Mouse (Mus musculus): Measurements from ENCODE around the gene Nufip1. TPM values are rescaled to one million over a fixed set of nuclear protein-coding genes. Genes with fewer than 3 reads are reported as not detected.

Nufip1 gene
- polyA plus RNA-seq, 1 experiment: 4.8 TPM

DNA sequence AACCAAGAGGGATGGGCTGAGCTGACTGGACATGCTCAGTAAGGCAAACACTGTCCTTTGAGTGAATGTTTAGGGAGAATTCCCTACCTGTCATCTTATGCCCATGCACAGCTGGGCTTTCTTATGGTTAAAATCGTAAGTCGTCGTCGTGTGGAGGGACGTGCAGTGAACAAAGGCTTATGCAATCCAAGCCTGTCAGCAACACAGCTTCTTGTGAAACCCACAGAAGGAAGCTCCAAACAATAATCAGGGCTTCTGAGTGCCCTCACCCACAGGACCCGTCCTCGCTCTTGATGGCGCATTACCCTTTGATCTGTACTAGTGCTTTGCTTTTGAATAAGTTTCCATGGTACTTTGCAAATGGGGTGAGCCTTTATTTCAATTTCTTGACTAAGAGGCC, 60.6 kb downstream of the Nufip1 start:
- TF ChIP-seq FLI1 (IDR thresholded peaks at IDR 0.05; ENCODE audit: low read length) (no peak), GATA1 (IDR thresholded peaks at IDR 0.05; ENCODE audit: borderline replicate concordance, low read length) (no peak)
- no peaks in the 10 kb centered on the region for H3K9me3 ChIP-seq
- H3K4me1 ChIP-seq: no peaks in the 10 kb centered on the region
- no peaks in the 10 kb centered on the region for H3K36me3 ChIP-seq (replicated peaks; ENCODE audit: low read length)
- no peak overlapping the region for H3K4me3 ChIP-seq (replicated peaks)
- peaks cover 7% of the 10 kb centered on the region for H3K27me3 ChIP-seq (replicated peaks)

DNA sequence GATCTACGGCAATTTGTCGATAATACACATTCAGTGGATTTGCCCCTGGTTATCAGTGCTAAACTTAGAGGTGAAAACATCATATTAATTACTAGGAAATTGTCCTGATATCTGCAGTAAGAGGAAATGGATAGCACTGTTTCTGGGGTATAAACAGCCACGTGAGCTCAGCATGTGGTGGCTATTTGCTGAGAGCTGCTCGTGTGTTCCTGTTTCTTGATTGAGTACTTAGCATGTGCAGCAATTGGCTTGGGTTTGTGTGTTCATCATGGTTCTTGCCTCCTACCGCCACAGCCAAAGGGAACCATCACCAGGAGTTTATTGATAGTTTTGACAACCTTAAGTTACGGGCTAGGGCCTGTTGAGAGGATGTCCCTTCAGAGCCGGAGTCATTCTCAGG, 63.6 kb downstream of the Nufip1 start:
- TF ChIP-seq GATA1 (IDR thresholded peaks at IDR 0.05; ENCODE audit: borderline replicate concordance, low read length) (no peak), FLI1 (IDR thresholded peaks at IDR 0.05; ENCODE audit: low read length) (no peak)
- Histone ChIP-seq H3K9me3 (no peaks in the 10 kb centered on the region), H3K4me1 (no peaks in the 10 kb centered on the region), H3K4me3 (replicated peaks) (no peak overlapping the region), H3K36me3 (replicated peaks; ENCODE audit: low read length) (no peaks in the 10 kb centered on the region), H3K27me3 (replicated peaks) (peaks cover 10% of the 10 kb centered on the region)

DNA sequence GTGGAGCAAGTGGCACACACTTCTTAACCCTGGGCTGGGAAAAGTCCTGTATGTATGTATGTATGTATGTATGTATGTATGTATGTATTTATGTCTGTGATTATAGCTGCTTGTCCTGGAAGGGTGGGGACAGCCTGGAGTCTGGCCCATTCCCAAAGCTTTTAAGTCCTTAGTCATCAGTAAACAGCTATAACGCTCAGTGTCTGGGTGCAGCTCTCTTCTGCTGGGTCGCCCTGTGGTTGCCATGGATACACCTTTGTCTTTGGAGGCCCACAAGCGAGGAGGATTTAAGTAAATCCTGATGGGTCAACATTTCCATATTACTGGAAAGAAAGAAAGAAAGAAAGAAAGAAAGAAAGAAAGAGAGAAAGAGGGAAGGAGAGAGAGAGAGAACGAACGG, 65.1 kb downstream of the Nufip1 start:
- H3K9me3 ChIP-seq: no peaks in the 10 kb centered on the region
- no peak overlapping the region for H3K4me3 ChIP-seq (replicated peaks)
- TF ChIP-seq FLI1 (IDR thresholded peaks at IDR 0.05; ENCODE audit: low read length): no peak
- no peak for TF ChIP-seq GATA1 (IDR thresholded peaks at IDR 0.05; ENCODE audit: borderline replicate concordance, low read length)
- H3K4me1 ChIP-seq: no peaks in the 10 kb centered on the region
- H3K36me3 ChIP-seq (replicated peaks; ENCODE audit: low read length): no peaks in the 10 kb centered on the region
- peaks cover 8% of the 10 kb centered on the region for H3K27me3 ChIP-seq (replicated peaks)

DNA sequence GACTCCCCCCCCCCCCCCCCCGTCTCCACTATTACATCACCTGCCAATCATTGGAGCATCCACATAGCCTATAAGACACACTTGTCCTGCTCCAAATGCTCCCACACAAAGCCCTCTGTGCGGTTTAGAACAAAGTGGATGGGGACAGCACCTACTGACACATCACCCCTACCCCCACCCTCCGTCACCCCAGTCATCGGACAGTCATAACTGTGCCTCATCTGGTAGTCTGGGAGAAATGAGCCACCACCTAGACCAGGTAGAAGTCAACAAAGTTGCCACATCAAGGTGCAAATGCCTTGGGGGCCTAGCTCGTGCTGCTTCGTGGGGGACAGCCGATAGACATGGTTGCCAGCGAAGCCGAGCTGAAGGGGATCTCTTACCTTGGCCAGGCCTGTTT, 66.5 kb downstream of the Nufip1 start:
- Histone ChIP-seq H3K27me3 (replicated peaks) (peaks cover 7% of the 10 kb centered on the region), H3K4me1 (no peaks in the 10 kb centered on the region), H3K36me3 (replicated peaks; ENCODE audit: low read length) (no peaks in the 10 kb centered on the region), H3K9me3 (no peaks in the 10 kb centered on the region), H3K4me3 (replicated peaks) (no peak overlapping the region)
- TF ChIP-seq GATA1 (IDR thresholded peaks at IDR 0.05; ENCODE audit: borderline replicate concordance, low read length) (no peak), FLI1 (IDR thresholded peaks at IDR 0.05; ENCODE audit: low read length) (no peak)

DNA sequence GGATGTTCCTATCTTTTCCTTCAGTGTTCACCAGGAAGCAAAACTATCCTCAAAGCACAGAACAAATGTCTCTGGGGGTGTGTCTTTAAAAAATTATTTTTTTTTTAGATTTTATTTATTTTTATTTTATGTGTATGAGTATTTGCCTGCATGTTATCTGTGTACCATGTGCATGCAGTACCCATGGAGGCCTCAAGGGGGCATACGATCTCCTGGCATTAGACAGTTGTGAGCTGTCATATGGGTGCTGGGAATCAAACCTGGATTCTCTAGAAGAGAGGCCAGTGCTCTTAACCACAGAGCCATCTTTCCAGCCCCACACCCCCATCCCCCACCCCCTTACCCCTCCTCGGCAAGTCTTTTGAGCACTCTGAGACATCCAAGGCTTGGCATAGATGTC, 67.8 kb downstream of the Nufip1 start:
- Histone ChIP-seq H3K27me3 (replicated peaks) (peaks cover 7% of the 10 kb centered on the region), H3K4me1 (no peaks in the 10 kb centered on the region), H3K4me3 (replicated peaks) (no peak overlapping the region), H3K9me3 (no peaks in the 10 kb centered on the region), H3K36me3 (replicated peaks; ENCODE audit: low read length) (no peaks in the 10 kb centered on the region)
- no peak for TF ChIP-seq GATA1 (IDR thresholded peaks at IDR 0.05; ENCODE audit: borderline replicate concordance, low read length)
- no peak for TF ChIP-seq FLI1 (IDR thresholded peaks at IDR 0.05; ENCODE audit: low read length)

DNA sequence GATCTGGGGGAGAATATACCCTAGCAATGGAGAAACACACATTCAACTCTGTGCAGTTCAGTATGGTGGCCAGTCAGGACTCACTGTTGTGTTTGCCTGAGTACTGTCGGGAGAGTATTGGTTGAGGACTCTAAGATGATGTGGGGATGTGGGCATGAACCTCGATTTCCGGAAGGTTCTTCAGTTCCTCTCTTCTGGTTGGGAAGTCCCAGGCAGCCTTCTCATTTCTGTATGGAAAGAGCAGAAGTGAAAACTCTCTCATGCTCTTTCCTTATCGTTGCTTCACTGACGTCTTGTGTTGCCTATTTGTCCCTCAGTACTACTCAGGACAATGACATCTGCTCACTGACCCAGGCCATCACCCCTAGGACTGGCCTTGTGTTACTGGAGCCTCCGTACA, 68.7 kb downstream of the Nufip1 start:
- Histone ChIP-seq H3K36me3 (replicated peaks; ENCODE audit: low read length) (no peaks in the 10 kb centered on the region), H3K4me1 (no peaks in the 10 kb centered on the region), H3K9me3 (no peaks in the 10 kb centered on the region), H3K27me3 (replicated peaks) (peaks cover 4% of the 10 kb centered on the region), H3K4me3 (replicated peaks) (no peak overlapping the region)
- TF ChIP-seq FLI1 (IDR thresholded peaks at IDR 0.05; ENCODE audit: low read length) (no peak), GATA1 (IDR thresholded peaks at IDR 0.05; ENCODE audit: borderline replicate concordance, low read length) (no peak)

DNA sequence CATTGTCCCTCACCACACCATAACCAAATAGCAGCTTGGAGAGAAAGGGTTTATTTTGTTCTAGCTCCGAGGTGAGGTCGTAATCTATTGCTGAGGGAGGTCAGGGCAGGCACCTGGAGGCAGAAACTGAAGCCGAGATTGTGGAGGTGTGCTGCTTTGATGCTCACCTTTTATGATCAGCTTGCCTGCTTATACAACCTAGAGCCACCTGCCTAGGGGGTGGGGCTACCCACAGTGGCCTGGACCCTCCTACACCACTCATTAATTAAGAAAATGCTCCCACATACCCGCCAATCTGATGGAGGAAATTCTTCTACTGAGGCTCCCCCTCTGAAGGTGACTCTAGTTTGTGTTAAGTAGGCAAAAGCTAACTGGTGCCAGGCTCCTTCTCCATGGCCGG, 74.7 kb downstream of the Nufip1 start:
- peaks cover 5% of the 10 kb centered on the region for H3K27me3 ChIP-seq (replicated peaks)
- TF ChIP-seq FLI1 (IDR thresholded peaks at IDR 0.05; ENCODE audit: low read length) (no peak), GATA1 (IDR thresholded peaks at IDR 0.05; ENCODE audit: borderline replicate concordance, low read length) (no peak)
- H3K4me3 ChIP-seq (replicated peaks): no peak overlapping the region
- no peaks in the 10 kb centered on the region for H3K36me3 ChIP-seq (replicated peaks; ENCODE audit: low read length)
- no peaks in the 10 kb centered on the region for H3K4me1 ChIP-seq
- H3K9me3 ChIP-seq: no peaks in the 10 kb centered on the region

DNA sequence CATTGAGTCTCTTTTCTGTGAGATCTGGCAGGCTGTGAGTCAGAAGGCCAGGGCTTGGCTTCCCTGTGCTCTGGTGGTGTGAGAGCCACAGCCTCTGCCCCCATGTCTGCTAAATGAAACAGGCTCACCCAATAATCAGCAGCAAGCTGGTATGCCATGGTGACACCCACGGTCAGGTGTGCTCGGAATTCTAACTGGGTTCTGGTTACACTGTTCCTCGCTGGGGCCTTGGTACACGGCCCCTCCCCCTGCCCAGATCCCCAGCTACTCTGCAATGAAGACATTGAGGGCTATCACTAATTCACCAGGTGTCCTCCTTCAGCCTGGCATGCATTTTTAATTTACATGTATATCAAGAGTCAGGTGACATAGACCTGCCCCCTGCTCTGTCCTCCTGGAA, 75.6 kb downstream of the Nufip1 start:
- Histone ChIP-seq H3K4me3 (replicated peaks) (no peak overlapping the region), H3K4me1 (no peaks in the 10 kb centered on the region), H3K36me3 (replicated peaks; ENCODE audit: low read length) (no peaks in the 10 kb centered on the region), H3K9me3 (peaks cover 6% of the 10 kb centered on the region; the same call in 1 of the 2 replicates), H3K27me3 (replicated peaks) (peaks cover 5% of the 10 kb centered on the region)
- TF ChIP-seq FLI1 (IDR thresholded peaks at IDR 0.05; ENCODE audit: low read length) (no peak), GATA1 (IDR thresholded peaks at IDR 0.05; ENCODE audit: borderline replicate concordance, low read length) (no peak)

Other genes with a start within 250 kb of the Nufip1 start
- not detected in 2 replicates for gene Kctd4, start 155.9 kb upstream of the Nufip1 start, polyA plus RNA-seq (2012; ENCODE audit: insufficient read depth, low replicate concordance)
- gene Gtf2f2, start 100.0 kb upstream of the Nufip1 start, polyA plus RNA-seq (2012; ENCODE audit: insufficient read depth, low replicate concordance): 2.0 and 8.3 TPM in 2 replicates
- 1.1 and 1.9 TPM in 2 replicates for gene Gpalpp1, start 131 bp upstream of the Nufip1 start, polyA plus RNA-seq (2012; ENCODE audit: insufficient read depth, low replicate concordance)

Data from megakaryocyte, embryonic 14.5 days (primary cell).